Mouse (Mus musculus): Measurements from ENCODE around the gene Cdc42bpg.

- no peak for TF ChIP-seq KAT2A (IDR thresholded peaks at IDR 0.05; ENCODE audit: insufficient replicate concordance, low read length)
- peak in 1 of 2 experiments; percentile 68; a peak in 2 of 4 replicates for TF ChIP-seq CTCF (conservative IDR thresholded peaks at IDR 0.05 in 1 of 2, IDR thresholded peaks at IDR 0.05 in 1 of 2; ENCODE audit: low read depth in 2 of 2, low read length in 2 of 2)
- TF ChIP-seq POLR2A (IDR thresholded peaks at IDR 0.05; ENCODE audit: low read depth, low read length): no peak
- no peak for TF ChIP-seq ZMIZ1 (IDR thresholded peaks at IDR 0.05; ENCODE audit: low read depth, low read length)
- no peak for TF ChIP-seq MAZ (IDR thresholded peaks at IDR 0.05; ENCODE audit: low read depth, low read length)
- no peak for TF ChIP-seq MYC (IDR thresholded peaks at IDR 0.05; ENCODE audit: low read depth, low read length)
- TF ChIP-seq ZKSCAN1 (IDR thresholded peaks at IDR 0.05; ENCODE audit: borderline replicate concordance, low read depth, low read length): no peak
- TF ChIP-seq EP300 (IDR thresholded peaks at IDR 0.05; ENCODE audit: low read length): no peak
- no peak for TF ChIP-seq JUND (conservative IDR thresholded peaks at IDR 0.05; ENCODE audit: low read depth, low read length)
These were observed 45.8 kb upstream of the Cdc42bpg start for GRCm38 (mm10) chr19:6260428-6260827.
